Mouse (Mus musculus): ENCODE measurements around the gene Pex11g. TPM values are rescaled to one million over a fixed set of nuclear protein-coding genes. Genes with fewer than 3 reads are reported as not detected.

The Pex11g gene
- total RNA-seq, 1 experiment: 3.2 TPM

DNA sequence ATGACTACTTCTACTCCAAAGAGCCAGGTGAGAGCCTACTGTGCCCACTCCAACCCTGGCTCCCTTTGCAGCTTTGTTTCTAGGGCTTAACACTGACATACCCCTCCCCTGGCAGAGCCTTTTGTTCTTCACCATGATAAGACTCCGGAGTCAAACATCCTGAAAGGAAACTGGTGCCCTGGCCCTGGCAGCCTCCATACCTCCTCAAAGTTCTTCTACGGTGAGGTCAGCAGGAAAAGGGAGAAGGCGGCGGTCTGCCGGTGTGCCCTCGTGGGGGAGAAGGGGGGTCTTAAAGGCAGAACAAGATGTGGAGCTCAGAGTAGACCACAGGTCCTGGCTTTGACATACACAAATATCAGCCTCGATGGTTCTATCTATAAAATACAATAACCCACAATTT is 16.1 kb upstream of the Pex11g start:
- Histone ChIP-seq H3K9ac (ENCODE audit: insufficient read depth, low read depth, low read length, poor library complexity, severe bottlenecking) (no peak overlapping the region), H3K4me3 (ENCODE audit: insufficient read depth in 1 of 2, low read depth in 1 of 2, low read length in 2 of 2, poor library complexity in 1 of 2, severe bottlenecking in 1 of 2) (no peak overlapping the region), H3K27ac (ENCODE audit: insufficient read depth, low read depth, low read length, poor library complexity, severe bottlenecking) (no peak overlapping the region), H3K4me1 (ENCODE audit: control insufficient read depth in 2 of 2, insufficient read depth in 2 of 2, low read length in 2 of 2, poor library complexity in 1 of 2) (peaks cover 2 to 3% of the 10 kb centered on the region in 2 experiments; a peak in 2 of 4 replicates), H3K9me3 (ENCODE audit: control insufficient read depth, insufficient read depth, low read depth, low read length) (no peaks in the 10 kb centered on the region), H3K36me3 (ENCODE audit: control insufficient read depth, insufficient read depth, low read length, poor library complexity, severe bottlenecking) (no peaks in the 10 kb centered on the region)
- TF ChIP-seq ZC3H11A (IDR thresholded peaks at IDR 0.05; ENCODE audit: borderline replicate concordance, low read depth, low read length) (no peak), ZNF384 (IDR thresholded peaks at IDR 0.05; ENCODE audit: low read depth, low read length) (no peak), HCFC1 (IDR thresholded peaks at IDR 0.05; ENCODE audit: borderline replicate concordance, insufficient read depth, low read length) (no peak), CHD2 (IDR thresholded peaks at IDR 0.05; ENCODE audit: low read depth, low read length) (no peak), MAFK (IDR thresholded peaks at IDR 0.05; ENCODE audit: insufficient read depth, low read depth, low read length) (no peak)
- in situ Hi-C loops (cut with MboI; ENCODE audit: low sequenced_read_pairs in 2 of 2, unreplicated experiment in 2 of 2): no loop called here
- no peak for DNase-seq (ENCODE audit: low read depth, low spot score)

DNA sequence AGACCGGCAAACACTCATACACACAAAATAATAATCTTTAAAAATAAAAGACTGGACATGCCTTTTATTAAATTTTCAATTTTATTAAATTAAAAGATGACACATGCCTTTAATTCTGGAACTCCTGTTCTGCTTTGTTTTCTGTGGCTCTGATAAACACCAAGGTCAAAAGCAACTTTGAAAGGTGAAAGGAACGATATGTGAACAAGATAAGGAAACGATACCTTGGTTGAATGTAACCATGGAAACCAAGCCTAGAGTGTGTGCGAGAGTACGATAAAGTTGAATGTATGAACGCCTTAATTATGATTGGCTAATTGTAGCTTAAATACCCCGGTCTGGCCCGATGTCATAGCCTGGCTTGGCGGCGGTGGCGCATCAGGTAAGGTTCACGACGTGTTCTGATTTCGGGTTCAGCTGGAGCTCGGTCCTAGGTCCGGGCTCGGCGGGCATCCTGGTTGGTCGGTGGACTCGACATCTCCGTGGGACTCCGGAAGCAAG is 14.8 kb upstream of the Pex11g start:
- H3K9me3 ChIP-seq (ENCODE audit: control insufficient read depth, insufficient read depth, low read depth, low read length): no peaks in the 10 kb centered on the region
- no peaks in the 10 kb centered on the region for H3K36me3 ChIP-seq (ENCODE audit: control insufficient read depth, insufficient read depth, low read length, poor library complexity, severe bottlenecking)
- H3K4me3 ChIP-seq (ENCODE audit: insufficient read depth in 1 of 2, low read depth in 1 of 2, low read length in 2 of 2, poor library complexity in 1 of 2, severe bottlenecking in 1 of 2): peak overlapping the region in 1 of 2 experiments; percentile 23; a peak in 1 of 4 replicates
- no peak overlapping the region for H3K9ac ChIP-seq (ENCODE audit: insufficient read depth, low read depth, low read length, poor library complexity, severe bottlenecking)
- no peak overlapping the region for H3K27ac ChIP-seq (ENCODE audit: insufficient read depth, low read depth, low read length, poor library complexity, severe bottlenecking)
- H3K4me1 ChIP-seq (ENCODE audit: control insufficient read depth in 2 of 2, insufficient read depth in 2 of 2, low read length in 2 of 2, poor library complexity in 1 of 2): peaks cover 2 to 3% of the 10 kb centered on the region in 2 experiments; a peak in 2 of 4 replicates
- TF ChIP-seq MAFK (IDR thresholded peaks at IDR 0.05; ENCODE audit: insufficient read depth, low read depth, low read length) (no peak), ZC3H11A (IDR thresholded peaks at IDR 0.05; ENCODE audit: borderline replicate concordance, low read depth, low read length) (no peak)
- in situ Hi-C loops (cut with MboI; ENCODE audit: low sequenced_read_pairs in 2 of 2, unreplicated experiment in 2 of 2): no loop called here
- DNase-seq (ENCODE audit: low read depth, low spot score): no peak

DNA sequence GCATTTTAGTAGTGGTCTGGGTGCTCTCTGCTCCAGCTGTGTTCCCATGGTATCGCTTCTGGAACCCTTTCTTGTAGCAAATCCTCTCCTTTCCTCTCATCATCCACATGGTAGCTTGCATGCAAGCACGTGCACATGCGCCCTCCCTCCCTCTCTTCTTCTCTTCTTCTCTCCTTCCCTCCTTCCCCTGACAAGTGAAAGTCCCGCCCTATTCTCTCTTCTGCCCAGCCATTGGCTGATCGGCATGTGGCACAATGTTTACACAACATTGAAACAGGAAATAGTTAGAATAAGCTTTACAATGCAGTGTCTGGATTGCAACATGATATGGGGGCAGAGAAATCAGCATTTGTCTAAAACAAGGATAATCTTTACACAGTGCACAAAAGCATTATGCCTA is 14.1 kb upstream of the Pex11g start:
- no peak for TF ChIP-seq ZC3H11A (IDR thresholded peaks at IDR 0.05; ENCODE audit: borderline replicate concordance, low read depth, low read length)
- no peak for TF ChIP-seq CHD2 (IDR thresholded peaks at IDR 0.05; ENCODE audit: low read depth, low read length)
- TF ChIP-seq MAFK (IDR thresholded peaks at IDR 0.05; ENCODE audit: insufficient read depth, low read depth, low read length): no peak
- TF ChIP-seq HCFC1 (IDR thresholded peaks at IDR 0.05; ENCODE audit: borderline replicate concordance, insufficient read depth, low read length): no peak
- no peak for TF ChIP-seq ZNF384 (IDR thresholded peaks at IDR 0.05; ENCODE audit: low read depth, low read length)
- Histone ChIP-seq H3K27ac (ENCODE audit: insufficient read depth, low read depth, low read length, poor library complexity, severe bottlenecking) (no peak overlapping the region), H3K9me3 (ENCODE audit: control insufficient read depth, insufficient read depth, low read depth, low read length) (no peaks in the 10 kb centered on the region), H3K4me1 (ENCODE audit: control insufficient read depth in 2 of 2, insufficient read depth in 2 of 2, low read length in 2 of 2, poor library complexity in 1 of 2) (peaks cover 2 to 3% of the 10 kb centered on the region in 2 experiments; a peak in 2 of 4 replicates), H3K36me3 (ENCODE audit: control insufficient read depth, insufficient read depth, low read length, poor library complexity, severe bottlenecking) (no peaks in the 10 kb centered on the region), H3K9ac (ENCODE audit: insufficient read depth, low read depth, low read length, poor library complexity, severe bottlenecking) (no peak overlapping the region), H3K4me3 (ENCODE audit: insufficient read depth in 1 of 2, low read depth in 1 of 2, low read length in 2 of 2, poor library complexity in 1 of 2, severe bottlenecking in 1 of 2) (no peak overlapping the region)
- DNase-seq (ENCODE audit: low read depth, low spot score): no peak
- in situ Hi-C loops (cut with MboI; ENCODE audit: low sequenced_read_pairs in 2 of 2, unreplicated experiment in 2 of 2): no loop called here

DNA sequence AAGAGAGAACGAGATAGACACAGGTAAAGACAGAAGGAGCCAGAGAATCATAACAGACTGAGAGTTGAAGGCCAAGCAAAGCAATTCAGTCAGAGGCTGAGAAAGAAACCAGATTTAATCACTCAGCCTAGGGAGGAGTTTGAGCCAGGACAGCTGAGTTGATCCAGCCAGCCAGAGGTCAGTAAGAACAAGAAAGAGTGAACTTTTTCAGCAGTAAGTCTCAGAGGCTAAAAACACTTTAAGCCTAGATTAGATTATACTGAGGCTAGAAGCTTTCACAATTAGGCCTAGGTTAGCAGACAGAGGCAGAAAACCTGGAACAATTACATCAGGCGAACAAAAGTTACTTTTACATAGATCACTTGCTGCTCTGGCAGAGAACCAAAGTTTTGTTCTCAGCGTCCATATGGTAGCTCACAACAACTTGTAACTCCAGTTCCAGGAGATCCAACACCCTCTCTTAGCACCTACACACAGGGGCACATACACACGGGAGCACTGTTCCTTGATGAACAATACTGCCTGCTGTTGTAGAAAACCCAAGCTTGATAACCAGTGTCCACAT is 12.8 kb upstream of the Pex11g start:
- Histone ChIP-seq H3K9ac (ENCODE audit: insufficient read depth, low read depth, low read length, poor library complexity, severe bottlenecking) (no peak overlapping the region), H3K4me3 (ENCODE audit: insufficient read depth in 1 of 2, low read depth in 1 of 2, low read length in 2 of 2, poor library complexity in 1 of 2, severe bottlenecking in 1 of 2) (no peak overlapping the region), H3K4me1 (ENCODE audit: control insufficient read depth in 2 of 2, insufficient read depth in 2 of 2, low read length in 2 of 2, poor library complexity in 1 of 2) (peaks cover 2 to 6% of the 10 kb centered on the region in 2 experiments; a peak in 2 of 4 replicates), H3K9me3 (ENCODE audit: control insufficient read depth, insufficient read depth, low read depth, low read length) (no peaks in the 10 kb centered on the region), H3K27ac (ENCODE audit: insufficient read depth, low read depth, low read length, poor library complexity, severe bottlenecking) (no peak overlapping the region), H3K36me3 (ENCODE audit: control insufficient read depth, insufficient read depth, low read length, poor library complexity, severe bottlenecking) (no peaks in the 10 kb centered on the region)
- in situ Hi-C loops (cut with MboI; ENCODE audit: low sequenced_read_pairs in 2 of 2, unreplicated experiment in 2 of 2): no loop called here
- TF ChIP-seq HCFC1 (IDR thresholded peaks at IDR 0.05; ENCODE audit: borderline replicate concordance, insufficient read depth, low read length) (no peak), CHD2 (IDR thresholded peaks at IDR 0.05; ENCODE audit: low read depth, low read length) (no peak), MAFK (IDR thresholded peaks at IDR 0.05; ENCODE audit: insufficient read depth, low read depth, low read length) (no peak), ZNF384 (IDR thresholded peaks at IDR 0.05; ENCODE audit: low read depth, low read length) (no peak), ZC3H11A (IDR thresholded peaks at IDR 0.05; ENCODE audit: borderline replicate concordance, low read depth, low read length) (no peak)
- DNase-seq (ENCODE audit: low read depth, low spot score): no peak

All from ES-E14 (cell line).